Mouse (Mus musculus): Measurements from ENCODE around the gene Gtpbp3.

Gtpbp3 gene

DNA sequence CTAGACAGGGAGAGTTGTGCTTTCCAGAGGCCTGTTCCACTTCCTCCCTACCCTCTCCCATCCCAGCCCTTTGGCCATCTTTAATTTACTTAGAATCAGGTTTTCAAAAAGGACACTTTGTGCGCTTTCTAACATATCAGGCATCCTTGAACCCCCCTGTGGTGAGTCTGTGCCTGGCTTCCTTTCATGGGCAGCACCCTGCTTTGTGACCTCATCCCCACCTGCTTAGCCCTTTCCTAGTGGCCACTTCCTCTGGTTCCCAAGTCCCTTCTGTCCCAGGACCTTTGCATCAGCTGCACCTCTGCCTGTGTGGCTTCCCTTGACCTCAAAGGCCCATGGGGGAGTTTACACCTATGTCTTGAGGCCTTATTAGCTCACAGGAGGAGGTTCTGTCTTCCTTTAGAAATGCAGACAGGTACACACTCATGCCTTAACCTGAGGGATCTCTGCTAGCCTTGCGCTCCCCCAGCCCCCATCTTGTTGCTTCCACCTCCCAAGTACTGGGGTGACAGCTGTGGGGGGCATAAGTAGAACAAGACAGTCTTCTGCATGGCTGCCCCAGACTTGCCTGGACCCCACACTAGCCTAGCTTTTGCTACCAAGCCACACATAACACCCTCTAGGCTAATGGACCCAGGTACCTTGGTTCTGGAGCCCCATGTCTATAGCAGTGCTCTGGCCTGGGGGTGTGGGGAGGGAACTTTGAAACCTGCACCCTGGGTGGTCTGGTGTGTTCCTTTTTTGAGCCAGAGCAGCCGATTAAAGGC is 17.6 kb upstream of the Gtpbp3 start:
- peak; percentile 94 for DNase-seq

DNA sequence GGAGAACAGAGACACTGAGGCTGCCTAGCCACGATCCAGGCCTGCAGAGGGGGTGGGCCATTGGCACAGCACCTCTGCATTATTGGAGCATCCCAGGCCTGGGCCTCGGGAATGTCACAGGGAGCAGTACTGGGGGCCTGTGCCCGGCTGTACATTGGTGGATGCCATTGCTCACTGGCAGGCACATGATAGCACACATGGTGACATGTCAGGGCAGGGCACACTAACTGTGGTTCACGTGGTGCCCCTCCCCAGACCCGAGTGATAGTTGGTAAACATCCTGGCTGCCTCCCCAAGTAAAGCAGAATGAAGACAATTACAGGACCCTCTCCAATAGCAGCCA is 17.0 kb upstream of the Gtpbp3 start:
- DNase-seq, result peak; percentile 93

DNA sequence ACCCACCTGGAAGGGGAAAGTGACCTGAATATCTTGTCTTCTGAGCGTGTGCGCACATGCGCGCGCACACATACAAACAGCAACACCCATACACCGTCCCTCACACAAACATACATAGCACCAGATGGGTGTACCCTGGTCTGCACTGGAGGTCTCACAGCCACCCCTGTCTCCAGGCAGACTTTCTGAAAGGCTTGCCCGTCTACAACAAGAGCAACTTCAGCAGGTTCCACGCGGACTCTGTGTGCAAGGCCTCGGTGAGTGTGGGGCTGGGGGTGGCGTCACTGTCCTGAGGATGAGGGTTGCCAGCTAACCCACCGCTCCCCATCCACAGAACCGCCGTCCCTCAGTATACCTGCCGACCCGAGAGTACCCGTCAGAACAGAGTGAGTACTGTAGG is 16.0 kb upstream of the Gtpbp3 start:
- DNase-seq, result peak; percentile 92

DNA sequence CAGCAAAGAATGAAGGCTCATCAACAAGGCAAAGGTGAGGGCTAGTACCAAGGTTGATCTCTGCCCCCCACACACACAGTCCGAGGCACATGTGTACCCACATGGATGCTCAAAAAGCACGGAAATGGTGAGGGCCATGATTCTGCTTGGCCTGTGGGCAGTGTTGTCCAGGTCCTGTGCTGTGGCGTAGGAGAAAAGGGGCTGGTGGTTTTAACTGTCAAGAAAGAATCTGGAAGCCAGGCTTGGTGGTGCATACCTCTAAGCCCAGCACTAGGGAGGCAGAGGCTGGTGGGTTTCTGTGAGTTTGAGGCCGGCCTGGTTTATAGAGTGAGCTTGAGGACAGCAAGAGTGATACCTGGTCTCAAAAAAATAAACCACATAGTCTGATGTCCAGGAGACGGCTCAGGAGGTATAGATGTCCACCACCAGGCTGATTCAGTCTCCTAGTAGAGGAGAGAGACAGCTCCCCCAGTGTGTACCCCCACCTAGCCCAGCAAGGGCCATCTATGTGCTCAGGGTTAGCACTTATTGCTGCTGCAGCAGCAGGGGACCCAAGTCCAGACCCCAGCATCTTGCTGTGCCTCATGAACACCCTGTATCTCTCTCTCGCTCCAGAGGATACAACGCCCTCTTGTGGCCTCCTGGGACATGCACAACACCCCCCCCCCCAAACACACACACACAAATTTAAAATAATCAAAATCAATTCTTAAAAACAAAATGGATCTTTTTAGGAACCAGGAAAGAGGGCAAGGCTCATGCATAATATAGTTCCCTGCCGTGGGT is 15.1 kb upstream of the Gtpbp3 start:
- peak; percentile 90 for DNase-seq

GRCm38 (mm10) chr8:71474344-71474743 is 13.6 kb upstream of the Gtpbp3 start:
- DNase-seq, result peak; percentile 92

DNA sequence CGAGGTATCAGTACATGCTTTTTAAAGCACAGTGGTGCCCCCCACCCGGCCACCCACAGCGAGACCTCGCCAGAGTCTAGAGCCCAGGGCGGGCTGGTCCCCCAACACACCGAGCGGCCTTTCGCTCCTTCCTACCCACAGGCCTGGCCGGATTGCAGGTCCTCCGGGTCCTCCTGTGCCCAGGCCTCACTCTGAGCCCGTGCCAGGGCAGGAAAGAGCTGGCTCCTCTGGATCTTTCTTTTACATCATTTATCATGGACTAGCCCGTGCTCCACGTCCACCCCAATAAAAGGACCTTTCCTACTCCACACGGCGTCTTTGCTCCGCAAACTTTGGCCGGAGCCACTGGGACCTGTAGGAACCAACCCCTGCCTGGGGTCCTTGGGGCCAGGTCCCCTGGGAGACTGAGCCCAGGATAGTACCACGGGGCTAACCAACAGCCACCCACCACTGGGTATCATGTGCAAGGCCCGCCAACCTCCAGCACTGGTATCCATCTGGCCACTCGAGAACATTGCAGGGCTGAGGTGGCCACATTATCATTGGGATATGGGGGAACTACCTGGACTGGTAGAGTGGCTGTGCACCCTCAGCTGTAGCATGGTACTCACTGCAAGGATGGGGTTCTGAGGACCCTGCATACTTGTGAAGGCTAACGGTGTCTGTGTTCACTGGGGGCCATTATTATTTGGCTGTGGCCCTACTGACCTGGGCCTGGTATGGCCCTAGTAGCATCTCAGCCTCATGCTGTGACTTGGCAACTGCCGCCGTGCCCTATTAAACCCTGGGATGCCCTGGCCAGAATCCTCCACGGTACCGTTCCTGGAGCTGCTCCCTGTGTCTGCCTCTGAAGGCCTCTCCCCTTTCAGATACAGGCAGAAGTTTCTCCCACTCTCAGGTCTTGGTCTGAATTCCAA is 12.9 kb upstream of the Gtpbp3 start:
- DNase-seq, result peak; percentile 94

GRCm38 (mm10) chr8:71475702-71476075 is 12.2 kb upstream of the Gtpbp3 start:
- peak; percentile 95 for DNase-seq

DNA sequence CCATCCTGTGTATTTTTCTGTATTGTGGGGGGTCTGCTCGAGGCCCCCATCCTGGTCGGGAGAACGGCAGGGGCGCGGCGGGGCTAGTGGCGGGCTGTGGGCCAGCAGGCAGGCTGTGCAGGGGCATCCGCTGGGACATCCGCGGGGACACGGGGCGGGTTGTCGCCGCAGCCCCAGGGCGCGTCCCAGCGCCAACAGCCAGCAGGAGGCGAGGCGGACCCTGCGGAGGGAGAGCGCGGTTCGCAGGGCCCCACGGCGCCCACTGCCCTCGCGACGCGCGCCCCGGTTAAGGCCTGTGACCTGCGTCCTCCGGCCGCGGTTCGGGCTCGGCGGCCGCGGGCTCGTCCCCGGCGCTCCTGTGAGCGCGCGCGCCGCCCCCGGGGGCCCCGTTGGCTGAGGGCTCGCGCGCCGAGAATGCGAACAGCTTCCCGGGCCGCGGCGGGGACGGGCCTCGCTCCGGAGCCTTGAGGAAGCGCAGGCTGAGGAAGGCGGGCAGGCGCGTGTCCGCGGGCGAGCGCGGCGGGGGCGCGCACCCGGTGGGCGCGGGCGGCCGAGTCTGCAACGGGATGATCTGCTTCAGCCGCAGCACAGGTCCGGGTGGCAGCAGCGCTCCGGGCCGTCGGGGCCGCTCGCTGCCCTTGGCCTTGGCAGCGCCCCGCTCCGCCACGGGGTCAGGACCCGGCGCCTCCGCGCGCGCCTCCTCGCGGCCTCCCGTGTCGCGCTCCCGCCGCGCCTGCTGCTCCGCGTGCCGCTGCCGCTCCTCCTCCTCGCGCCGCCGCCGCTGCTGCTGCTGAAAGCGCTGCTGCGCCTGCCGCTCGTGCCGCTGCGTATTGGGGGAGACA is 11.6 kb upstream of the Gtpbp3 start:
- peak; percentile 99 for DNase-seq

- peak; percentile 94 for DNase-seq
Observed at GRCm38 (mm10) chr8:71477196-71477845, 10.6 kb upstream of the Gtpbp3 start.

DNA sequence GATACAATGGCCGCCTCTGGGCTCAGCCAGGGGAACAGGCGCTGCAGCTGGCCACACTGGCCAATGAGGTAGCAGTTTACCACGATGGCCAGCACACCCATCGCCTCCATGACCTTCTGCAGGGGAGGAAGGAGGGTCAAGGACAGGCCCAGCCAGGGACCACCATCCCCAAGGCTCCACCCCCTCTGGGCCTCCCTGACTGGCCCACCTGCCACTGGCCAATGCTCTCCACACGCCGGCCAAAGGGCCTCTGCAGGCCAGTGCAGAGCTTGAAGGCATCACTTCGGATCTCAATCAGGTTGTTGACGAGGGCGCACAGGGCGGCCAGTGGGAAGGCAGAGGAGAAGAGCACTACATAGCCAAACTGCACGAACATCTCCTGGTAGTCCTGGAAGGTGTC is 9.0 kb upstream of the Gtpbp3 start:
- DNase-seq, result peak; percentile 93

DNA sequence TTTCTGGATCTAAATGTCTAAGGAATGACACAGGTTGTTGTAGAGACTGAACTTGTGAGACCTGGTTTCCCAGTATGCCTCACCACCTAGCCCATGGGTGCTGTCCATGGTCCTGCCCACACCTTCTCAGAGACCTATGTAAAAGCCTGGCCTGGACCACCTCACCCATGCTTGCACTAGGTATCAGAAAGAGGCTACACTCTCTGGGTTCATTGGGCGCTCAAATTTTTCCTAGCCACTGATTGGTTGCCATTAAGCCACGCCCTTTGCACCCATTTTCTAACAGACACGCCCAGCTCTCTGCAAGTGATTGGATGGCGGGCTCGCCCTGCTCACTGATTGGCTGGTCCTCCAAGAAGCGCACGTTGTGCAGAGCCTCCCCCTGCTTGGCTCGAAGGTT is 4.0 kb upstream of the Gtpbp3 start:
- DNase-seq, result no peak

DNA sequence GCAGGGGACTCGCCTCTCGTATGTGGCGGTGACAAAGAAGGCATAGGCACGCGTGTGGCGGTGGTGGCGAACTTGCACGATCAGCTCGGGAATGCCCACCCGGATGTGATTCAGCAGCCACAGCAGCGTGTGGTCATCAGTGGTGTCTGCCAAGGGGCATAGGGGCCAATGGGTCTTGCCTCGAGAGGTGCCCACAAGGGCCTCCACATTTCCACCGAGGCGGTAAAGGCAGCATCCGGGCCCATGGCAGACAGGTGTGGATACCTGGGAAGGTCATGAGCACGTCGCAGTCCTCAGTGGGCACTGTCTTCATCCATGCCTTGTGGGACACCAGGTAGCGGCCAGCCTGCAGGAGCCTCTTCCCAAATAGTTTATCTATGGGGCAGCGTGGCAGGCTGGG is 3.2 kb upstream of the Gtpbp3 start:
- peak; percentile 95 for DNase-seq

GRCm38 (mm10) chr8:71485142-71486135 is 2.5 kb upstream of the Gtpbp3 start, which contains the start of gene Ano8:
Gene Ano8 (minus strand): TSS chr8:71485963.
- peak; percentile 98 for DNase-seq

GRCm38 (mm10) chr8:71486136-71486529 is 1.8 kb upstream of the Gtpbp3 start:
- DNase-seq, result no peak

GRCm38 (mm10) chr8:71488454-71488853 is 551 bp downstream of the Gtpbp3 start:
- peak; percentile 99 for DNase-seq

DNA sequence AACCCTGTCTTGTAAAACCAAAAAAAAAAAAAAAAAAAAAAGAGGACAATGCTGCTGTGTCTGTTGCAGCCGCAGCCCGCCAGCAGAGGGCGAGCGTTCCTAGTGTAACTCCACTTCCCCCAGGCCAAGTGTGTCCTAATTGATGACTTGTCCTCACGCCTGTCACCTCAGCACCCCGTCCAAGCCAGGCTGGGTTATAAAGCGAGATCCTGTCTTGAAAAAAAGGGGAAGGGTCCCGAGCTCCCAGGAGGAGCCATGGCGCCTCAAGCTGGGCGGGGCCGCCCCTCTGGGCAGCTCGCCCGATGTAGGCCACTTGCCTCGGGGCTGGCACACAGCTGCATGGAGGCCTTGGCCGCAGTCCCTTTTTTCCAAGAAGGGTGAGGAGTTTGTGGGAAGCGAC is 7.1 kb downstream of the Gtpbp3 start:
- DNase-seq, result peak; percentile 98

GRCm38 (mm10) chr8:71495811-71496210 is 7.9 kb downstream of the Gtpbp3 start:
- DNase-seq, result no peak

GRCm38 (mm10) chr8:71496481-71496880 is 8.6 kb downstream of the Gtpbp3 start:
- peak; percentile 99 for DNase-seq

DNA sequence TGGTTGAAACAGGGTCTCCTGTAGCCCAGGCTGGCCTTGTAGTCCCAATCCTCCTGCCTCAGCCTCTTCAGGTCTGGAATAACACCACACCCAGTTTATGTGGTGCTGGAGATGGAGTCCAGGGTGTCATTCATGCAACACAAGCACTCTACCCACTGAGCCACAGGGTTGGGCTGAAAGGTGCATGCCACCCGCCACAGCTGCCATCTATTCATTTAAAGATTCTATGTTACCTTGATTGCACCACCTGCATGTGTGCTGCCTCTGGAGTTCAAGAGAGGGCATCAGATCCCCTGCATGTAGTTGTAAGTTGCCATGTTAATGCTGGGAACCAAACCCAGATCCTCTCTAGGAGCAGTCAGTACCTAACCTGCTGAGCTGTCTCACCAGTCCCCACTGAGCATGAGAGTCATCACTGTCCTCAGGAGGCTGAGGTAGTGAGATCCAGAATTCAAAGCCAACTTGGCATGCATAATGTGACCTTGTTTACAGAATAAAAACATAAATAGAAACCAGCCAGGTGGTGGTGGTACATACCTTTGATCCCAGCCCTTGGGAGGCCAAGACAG is 9.3 kb downstream of the Gtpbp3 start:
- no peak for DNase-seq

DNA sequence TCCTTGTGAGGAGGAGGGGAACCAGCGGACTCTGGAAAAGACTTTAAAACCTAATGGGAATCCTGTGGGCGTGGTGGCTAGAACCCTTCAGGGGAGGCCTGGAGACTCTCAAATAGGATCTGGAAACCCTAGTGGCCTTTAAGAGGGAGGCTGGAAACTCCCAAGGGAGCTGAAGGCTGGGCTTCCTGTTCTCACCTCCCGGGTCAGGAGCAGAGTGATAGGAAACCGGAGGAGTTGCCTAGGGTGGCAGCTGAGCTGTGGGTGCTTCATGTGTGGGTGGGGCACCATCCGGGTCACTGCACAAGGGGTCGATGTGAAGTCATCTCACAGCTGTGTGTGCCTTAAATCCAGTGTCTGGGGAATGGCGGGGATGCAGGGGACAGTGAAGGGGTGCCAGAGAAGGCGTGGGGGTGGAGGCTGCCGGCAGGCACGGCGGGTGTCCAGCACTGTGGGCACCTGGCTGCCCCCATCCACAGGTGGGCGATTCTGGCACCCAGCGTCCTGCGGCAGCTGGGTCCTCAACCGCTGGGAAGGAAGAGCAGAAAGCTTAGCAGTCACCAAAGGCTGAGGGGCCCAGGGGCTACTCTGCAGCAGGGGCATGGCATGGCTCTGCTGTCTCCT is 10.1 kb downstream of the Gtpbp3 start:
- DNase-seq, result peak; percentile 98
